Mouse (Mus musculus): Measurements from ENCODE around the gene Polr3gl. TPM values are rescaled to one million over a fixed set of nuclear protein-coding genes. Genes with fewer than 3 reads are reported as not detected.

The Polr3gl gene
- polyA plus RNA-seq, 1 experiment from 2014 or later: 8.9 TPM

DNA sequence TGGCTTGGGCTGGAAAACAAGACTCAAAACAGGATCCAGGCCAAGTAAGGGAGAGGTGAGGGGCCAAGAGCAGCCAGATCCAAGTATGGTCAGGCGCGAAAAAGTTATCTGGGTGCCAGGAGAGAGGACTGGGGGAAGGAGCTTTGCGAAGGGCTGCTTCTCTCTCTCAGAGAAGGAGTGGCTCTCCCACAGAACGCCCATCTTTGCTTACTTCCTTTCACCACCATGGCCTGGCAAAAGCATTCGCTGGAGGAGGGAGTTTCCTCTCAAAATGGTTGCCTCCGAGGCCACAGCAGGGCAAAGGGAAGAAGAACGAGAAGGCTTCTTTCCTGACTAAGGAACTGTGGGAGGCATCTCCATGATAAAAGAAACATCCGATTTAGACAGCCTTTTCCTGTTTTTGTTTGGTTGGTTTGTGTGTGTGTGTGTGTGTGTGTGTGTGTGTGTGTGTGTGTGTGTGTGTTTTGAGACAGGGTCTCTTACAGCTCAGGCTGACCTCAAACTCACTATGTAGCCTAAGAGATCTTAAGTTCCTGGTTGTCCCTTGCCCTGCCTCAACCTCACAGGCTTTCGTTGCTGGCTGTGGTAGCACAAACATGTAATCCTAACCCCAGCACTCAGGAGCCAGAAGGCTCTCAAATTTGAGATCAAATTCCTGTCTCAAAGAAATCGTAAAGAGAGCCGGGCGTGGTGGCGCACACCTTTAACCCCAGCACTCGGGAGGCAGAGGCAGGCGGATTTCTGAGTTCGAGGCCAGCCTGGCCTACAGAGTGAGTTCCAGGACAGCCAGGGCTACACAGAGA, 21.9 kb downstream of the Polr3gl start:
- H3K4me2 ChIP-seq (ENCODE audit: low read depth, low read length): no peak overlapping the region
- DNase-seq (ENCODE audit: low spot score) (no peak), ATAC-seq (ENCODE audit: low read depth) (no peak)
- H3K27ac ChIP-seq (replicated peaks; ENCODE audit: low read depth, low read length): no peak overlapping the region
- H3K36me3 ChIP-seq (ENCODE audit: control insufficient read depth, insufficient read depth, low read length): no peaks in the 10 kb centered on the region
- H3K9me3 ChIP-seq (ENCODE audit: control insufficient read depth, low read length): no peaks in the 10 kb centered on the region
- no peak overlapping the region for H3K4me3 ChIP-seq (ENCODE audit: low read depth, low read length)
- peaks cover 5% of the 10 kb centered on the region for H3K4me1 ChIP-seq (ENCODE audit: control insufficient read depth, insufficient read depth, low read length)
- no peaks in the 10 kb centered on the region for H3K27me3 ChIP-seq (replicated peaks; ENCODE audit: control insufficient read depth, insufficient read depth, low read length)
- WGBS: 76% methylated on average over 16 of the region's 16 CpGs
- H3K9ac ChIP-seq (ENCODE audit: low read depth, low read length): no peak overlapping the region

- no peak overlapping the region for H3K27ac ChIP-seq (replicated peaks; ENCODE audit: low read depth, low read length)
- H3K36me3 ChIP-seq (ENCODE audit: control insufficient read depth, insufficient read depth, low read length): no peaks in the 10 kb centered on the region
- no peak for DNase-seq (ENCODE audit: low spot score)
- no peak overlapping the region for H3K9ac ChIP-seq (ENCODE audit: low read depth, low read length)
- no peaks in the 10 kb centered on the region for H3K27me3 ChIP-seq (replicated peaks; ENCODE audit: control insufficient read depth, insufficient read depth, low read length)
- no peak overlapping the region for H3K4me3 ChIP-seq (ENCODE audit: low read depth, low read length)
- H3K9me3 ChIP-seq (ENCODE audit: control insufficient read depth, low read length): no peaks in the 10 kb centered on the region
- 73% methylated on average over 2 of the region's 2 CpGs for WGBS
- no peak for ATAC-seq (ENCODE audit: low read depth)
- H3K4me2 ChIP-seq (ENCODE audit: low read depth, low read length): no peak overlapping the region
- H3K4me1 ChIP-seq (ENCODE audit: control insufficient read depth, insufficient read depth, low read length): peaks cover 3% of the 10 kb centered on the region; the same call in 1 of the 2 replicates
Observed at GRCm38 (mm10) chr3:96571336-96571735, 22.6 kb downstream of the Polr3gl start.

- Histone ChIP-seq H3K36me3 (ENCODE audit: control insufficient read depth, insufficient read depth, low read length) (no peaks in the 10 kb centered on the region), H3K9me3 (ENCODE audit: control insufficient read depth, low read length) (no peaks in the 10 kb centered on the region), H3K4me3 (ENCODE audit: low read depth, low read length) (no peak overlapping the region), H3K27me3 (replicated peaks; ENCODE audit: control insufficient read depth, insufficient read depth, low read length) (no peaks in the 10 kb centered on the region), H3K9ac (ENCODE audit: low read depth, low read length) (no peak overlapping the region), H3K4me2 (ENCODE audit: low read depth, low read length) (no peak overlapping the region), H3K27ac (replicated peaks; ENCODE audit: low read depth, low read length) (no peak overlapping the region), H3K4me1 (ENCODE audit: control insufficient read depth, insufficient read depth, low read length) (no peaks in the 10 kb centered on the region)
- 57% methylated on average over 7 of the region's 7 CpGs for WGBS
- no peak for ATAC-seq (ENCODE audit: low read depth)
- no peak for DNase-seq (ENCODE audit: low spot score)
Observed at GRCm38 (mm10) chr3:96570643-96571042, 23.3 kb downstream of the Polr3gl start.

- no peaks in the 10 kb centered on the region for H3K9me3 ChIP-seq (ENCODE audit: control insufficient read depth, low read length)
- no peaks in the 10 kb centered on the region for H3K4me1 ChIP-seq (ENCODE audit: control insufficient read depth, insufficient read depth, low read length)
- no peak overlapping the region for H3K9ac ChIP-seq (ENCODE audit: low read depth, low read length)
- ATAC-seq (ENCODE audit: low read depth): no peak
- no peak overlapping the region for H3K27ac ChIP-seq (replicated peaks; ENCODE audit: low read depth, low read length)
- WGBS: 89% methylated on average over 11 of the region's 11 CpGs
- no peak for DNase-seq (ENCODE audit: low spot score)
- H3K4me3 ChIP-seq (ENCODE audit: low read depth, low read length): no peak overlapping the region
- no peak overlapping the region for H3K4me2 ChIP-seq (ENCODE audit: low read depth, low read length)
- H3K36me3 ChIP-seq (ENCODE audit: control insufficient read depth, insufficient read depth, low read length): no peaks in the 10 kb centered on the region
- H3K27me3 ChIP-seq (replicated peaks; ENCODE audit: control insufficient read depth, insufficient read depth, low read length): no peaks in the 10 kb centered on the region
Observed at GRCm38 (mm10) chr3:96569966-96570605, 23.9 kb downstream of the Polr3gl start.

DNA sequence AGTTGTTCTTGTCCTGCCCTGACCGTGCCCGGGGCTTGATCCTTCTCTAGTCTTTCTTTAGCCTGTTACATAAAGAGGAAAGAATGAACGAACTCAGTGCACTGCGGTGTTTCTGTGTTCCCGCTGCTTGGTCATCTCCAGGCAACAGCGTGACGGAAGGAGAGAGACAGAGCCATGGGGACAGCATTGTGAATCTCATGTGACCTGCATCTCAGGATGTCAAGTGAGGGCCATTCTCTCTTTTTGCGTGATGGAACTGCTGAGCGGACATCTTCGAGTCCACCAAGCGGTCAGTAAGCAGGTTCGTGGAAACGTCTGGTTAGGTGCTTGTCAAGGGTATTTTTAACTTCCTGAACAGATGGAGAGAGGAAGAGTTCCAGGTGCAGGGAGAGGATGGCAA, 24.5 kb downstream of the Polr3gl start:
- Histone ChIP-seq H3K4me2 (ENCODE audit: low read depth, low read length) (no peak overlapping the region), H3K9ac (ENCODE audit: low read depth, low read length) (no peak overlapping the region), H3K27me3 (replicated peaks; ENCODE audit: control insufficient read depth, insufficient read depth, low read length) (no peaks in the 10 kb centered on the region), H3K27ac (replicated peaks; ENCODE audit: low read depth, low read length) (no peak overlapping the region), H3K4me1 (ENCODE audit: control insufficient read depth, insufficient read depth, low read length) (peaks cover 3% of the 10 kb centered on the region; the same call in 1 of the 2 replicates), H3K36me3 (ENCODE audit: control insufficient read depth, insufficient read depth, low read length) (no peaks in the 10 kb centered on the region), H3K4me3 (ENCODE audit: low read depth, low read length) (no peak overlapping the region), H3K9me3 (ENCODE audit: control insufficient read depth, low read length) (no peaks in the 10 kb centered on the region)
- WGBS: 94% methylated on average over 13 of the region's 13 CpGs
- no peak for DNase-seq (ENCODE audit: low spot score)
- no peak for ATAC-seq (ENCODE audit: low read depth)

GRCm38 (mm10) chr3:96568605-96569004, 25.4 kb downstream of the Polr3gl start:
- no peak overlapping the region for H3K27ac ChIP-seq (replicated peaks; ENCODE audit: low read depth, low read length)
- 74% methylated on average over 8 of the region's 8 CpGs for WGBS
- no peaks in the 10 kb centered on the region for H3K9me3 ChIP-seq (ENCODE audit: control insufficient read depth, low read length)
- DNase-seq (ENCODE audit: low spot score) (no peak), ATAC-seq (ENCODE audit: low read depth) (no peak)
- H3K4me2 ChIP-seq (ENCODE audit: low read depth, low read length): no peak overlapping the region
- no peaks in the 10 kb centered on the region for H3K36me3 ChIP-seq (ENCODE audit: control insufficient read depth, insufficient read depth, low read length)
- H3K27me3 ChIP-seq (replicated peaks; ENCODE audit: control insufficient read depth, insufficient read depth, low read length): no peaks in the 10 kb centered on the region
- peaks cover 6% of the 10 kb centered on the region; the same call in 1 of the 2 replicates for H3K4me1 ChIP-seq (ENCODE audit: control insufficient read depth, insufficient read depth, low read length)
- H3K9ac ChIP-seq (ENCODE audit: low read depth, low read length): no peak overlapping the region
- no peak overlapping the region for H3K4me3 ChIP-seq (ENCODE audit: low read depth, low read length)

- Histone ChIP-seq H3K36me3 (ENCODE audit: control insufficient read depth, insufficient read depth, low read length) (no peaks in the 10 kb centered on the region), H3K4me1 (ENCODE audit: control insufficient read depth, insufficient read depth, low read length) (peaks cover 6% of the 10 kb centered on the region; the same call in 1 of the 2 replicates), H3K4me2 (ENCODE audit: low read depth, low read length) (no peak overlapping the region), H3K4me3 (ENCODE audit: low read depth, low read length) (no peak overlapping the region), H3K27ac (replicated peaks; ENCODE audit: low read depth, low read length) (no peak overlapping the region), H3K27me3 (replicated peaks; ENCODE audit: control insufficient read depth, insufficient read depth, low read length) (no peaks in the 10 kb centered on the region), H3K9me3 (ENCODE audit: control insufficient read depth, low read length) (no peaks in the 10 kb centered on the region), H3K9ac (ENCODE audit: low read depth, low read length) (no peak overlapping the region)
- ATAC-seq (ENCODE audit: low read depth): no peak
- DNase-seq (ENCODE audit: low spot score): no peak
- WGBS: 87% methylated on average over 8 of the region's 8 CpGs
Observed at GRCm38 (mm10) chr3:96566661-96567450, 27.1 kb downstream of the Polr3gl start.

DNA sequence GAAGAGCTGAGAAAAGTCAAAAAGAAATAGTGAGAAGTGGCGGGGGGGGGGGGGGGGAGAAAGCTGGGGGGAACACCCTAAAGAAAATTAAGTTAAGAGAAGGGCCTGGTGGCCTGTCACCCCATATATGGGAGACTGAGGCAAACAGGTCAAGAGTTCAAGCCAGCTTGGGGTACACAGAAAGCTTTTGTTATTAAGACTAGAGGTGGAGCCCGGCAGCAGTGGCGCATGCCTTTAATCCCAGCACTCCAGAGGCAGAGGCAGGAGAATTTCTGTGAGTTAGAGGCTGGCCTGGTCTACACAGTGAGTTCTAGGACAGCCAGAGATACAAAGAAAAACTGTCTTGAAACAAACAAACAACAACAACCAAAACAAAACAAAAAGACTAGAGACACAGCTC, 28.9 kb downstream of the Polr3gl start:
- Histone ChIP-seq H3K9me3 (ENCODE audit: control insufficient read depth, low read length) (no peaks in the 10 kb centered on the region), H3K27ac (replicated peaks; ENCODE audit: low read depth, low read length) (no peak overlapping the region; the same call in 1 of the 2 replicates), H3K4me3 (ENCODE audit: low read depth, low read length) (no peak overlapping the region), H3K9ac (ENCODE audit: low read depth, low read length) (no peak overlapping the region), H3K27me3 (replicated peaks; ENCODE audit: control insufficient read depth, insufficient read depth, low read length) (no peaks in the 10 kb centered on the region), H3K4me2 (ENCODE audit: low read depth, low read length) (no peak overlapping the region), H3K4me1 (ENCODE audit: control insufficient read depth, insufficient read depth, low read length) (peaks cover 20% of the 10 kb centered on the region), H3K36me3 (ENCODE audit: control insufficient read depth, insufficient read depth, low read length) (peaks cover 15% of the 10 kb centered on the region)
- ATAC-seq (ENCODE audit: low read depth) (no peak), DNase-seq (ENCODE audit: low spot score) (no peak)
- 83% methylated on average over 3 of the region's 3 CpGs for WGBS

Data from embryonic facial prominence, embryonic 14.5 days (tissue).